Mouse (Mus musculus): ENCODE results near the gene Nploc4.
"Not testable (repeated sequence)": the region's sequence is repeated elsewhere in the genome, so short reads cannot be mapped to it uniquely, and the experiment has no call there.

Gene Nploc4

GRCm38 (mm10) chr11:120355277-120356039, 82.0 kb downstream of the Nploc4 start:
- ATAC-seq (ENCODE audit: insufficient number of reproducible peaks, low FRiP score, low TSS enrichment): no peak

DNA sequence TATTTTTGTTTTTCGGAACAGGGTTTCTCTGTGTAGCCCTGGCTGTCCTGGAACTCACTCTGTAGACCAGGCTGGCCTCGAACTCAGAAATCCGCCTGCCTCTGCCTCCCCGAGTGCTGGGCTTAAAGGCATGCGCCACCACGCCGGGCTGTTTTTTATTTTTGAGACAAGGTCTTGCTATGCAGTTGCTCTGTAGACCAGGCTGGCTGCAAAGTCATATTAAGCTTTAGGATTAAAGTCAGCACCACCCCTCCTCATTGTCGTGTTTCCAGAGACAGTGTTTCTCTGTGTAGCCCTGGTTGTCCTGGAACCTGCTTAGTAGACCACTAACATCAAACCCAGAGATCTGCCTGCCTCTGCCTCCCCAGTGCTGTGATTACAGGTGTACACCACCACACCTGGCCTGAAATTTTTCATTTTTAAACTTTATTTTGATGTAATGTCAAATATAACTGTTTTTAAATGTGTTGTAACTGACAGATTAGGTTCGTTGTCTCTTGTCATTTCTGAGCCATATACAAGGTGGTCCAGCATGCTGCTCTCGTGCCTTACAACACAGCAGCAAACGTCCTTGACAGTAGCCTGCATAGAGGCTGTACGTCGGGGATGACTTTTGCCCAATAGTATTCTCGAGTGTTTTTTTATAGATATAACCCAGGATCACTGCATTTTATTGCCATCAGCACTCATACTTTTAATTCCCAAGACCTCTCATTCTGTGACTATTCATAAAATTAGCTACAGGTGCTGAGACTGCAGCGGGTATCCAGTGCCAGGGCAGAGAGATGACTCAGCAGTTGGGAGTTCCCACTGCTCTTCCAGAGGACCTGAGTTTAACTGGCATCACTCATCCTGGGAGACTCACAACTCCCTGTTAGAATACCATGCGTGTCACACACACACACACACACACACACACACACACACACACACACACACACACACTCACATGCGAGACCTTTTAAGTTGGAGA, 82.9 kb downstream of the Nploc4 start:
- no peak for ATAC-seq (ENCODE audit: insufficient number of reproducible peaks, low FRiP score, low TSS enrichment)

DNA sequence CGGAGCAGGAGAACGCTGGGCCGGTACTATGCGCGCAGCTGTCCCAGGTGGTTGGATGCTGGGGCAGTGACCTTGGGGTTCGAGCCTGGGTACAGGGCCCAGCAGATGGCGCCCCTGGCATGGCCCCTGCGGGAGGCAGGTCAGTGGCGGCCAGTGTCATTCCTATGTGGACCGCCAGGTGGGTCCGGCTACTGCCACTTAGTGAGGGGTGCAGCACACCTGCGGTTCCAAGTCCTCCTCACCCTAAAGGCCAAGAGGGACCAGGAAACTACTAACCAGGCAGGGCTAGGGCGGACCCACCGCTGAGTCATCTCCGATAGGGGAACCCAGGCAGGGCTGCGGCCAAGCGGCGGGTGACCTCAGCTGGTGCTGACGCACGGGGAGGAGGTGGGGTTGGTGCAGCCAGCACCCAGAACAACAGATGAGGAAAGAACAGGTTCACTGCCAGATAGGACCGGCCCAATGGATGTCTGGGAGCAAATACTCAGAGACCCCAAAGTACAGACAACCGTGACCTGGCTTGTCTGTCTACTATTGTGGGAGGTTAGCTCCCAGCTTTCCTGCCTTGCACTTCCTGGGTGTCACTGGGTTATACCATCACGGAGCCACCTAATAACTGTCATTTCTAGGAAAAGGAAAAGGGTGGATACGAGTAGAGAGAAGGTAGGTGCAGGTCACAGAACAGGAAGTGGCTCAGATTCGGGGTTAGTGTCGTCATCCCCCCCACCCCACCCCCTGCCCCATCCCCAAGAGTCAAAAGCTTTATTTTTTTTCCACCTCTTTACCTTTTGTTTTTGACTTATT, 83.8 kb downstream of the Nploc4 start:
- ATAC-seq (ENCODE audit: insufficient number of reproducible peaks, low FRiP score, low TSS enrichment): no peak

- no peak for ATAC-seq (ENCODE audit: insufficient number of reproducible peaks, low FRiP score, low TSS enrichment)
Observed at GRCm38 (mm10) chr11:120352571-120353290, 84.8 kb downstream of the Nploc4 start.

- ATAC-seq (ENCODE audit: insufficient number of reproducible peaks, low FRiP score, low TSS enrichment): not testable (repeated sequence)
Observed at GRCm38 (mm10) chr11:120352093-120352350, 85.5 kb downstream of the Nploc4 start.

DNA sequence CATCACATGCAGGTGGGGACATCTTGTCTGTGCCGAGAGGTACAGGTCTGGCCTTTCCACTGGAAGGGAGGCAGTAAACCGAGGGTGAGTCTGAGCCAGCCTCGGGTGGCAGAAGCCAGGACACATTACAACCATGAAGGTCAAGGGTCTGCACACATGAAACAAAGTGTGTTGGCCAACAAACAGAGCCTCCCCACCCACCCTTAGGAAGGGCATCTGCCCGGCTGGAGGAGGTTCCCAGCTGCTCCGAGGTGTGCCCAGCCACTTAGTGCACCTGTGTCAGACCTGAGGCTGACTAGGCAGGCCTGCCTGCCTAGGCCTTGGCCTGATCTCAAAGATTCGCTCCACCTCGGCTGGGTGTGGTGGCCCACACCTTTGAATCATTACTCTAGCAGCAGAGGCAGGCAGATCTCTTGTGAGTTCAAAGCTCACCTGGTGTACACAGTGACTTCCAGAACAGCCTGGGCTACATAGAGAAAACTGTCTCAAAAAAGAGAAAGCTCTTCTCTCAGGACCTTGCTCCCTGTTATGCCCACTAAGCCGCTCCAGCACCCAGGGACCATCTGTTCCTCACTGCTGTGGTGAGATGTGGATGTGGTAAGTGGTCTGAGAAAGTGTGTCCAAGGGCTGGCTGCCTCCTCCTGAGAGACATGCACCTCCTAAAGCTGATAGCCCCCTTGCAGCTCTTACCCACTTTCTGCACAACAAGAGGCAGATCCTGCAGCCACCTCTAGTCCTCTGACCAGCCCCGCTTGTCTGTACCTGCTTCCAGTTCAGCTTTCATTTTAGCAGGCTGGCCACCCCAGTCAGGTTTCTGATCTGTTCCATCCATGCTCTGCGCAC, 86.0 kb downstream of the Nploc4 start:
- no peak for ATAC-seq (ENCODE audit: insufficient number of reproducible peaks, low FRiP score, low TSS enrichment)

DNA sequence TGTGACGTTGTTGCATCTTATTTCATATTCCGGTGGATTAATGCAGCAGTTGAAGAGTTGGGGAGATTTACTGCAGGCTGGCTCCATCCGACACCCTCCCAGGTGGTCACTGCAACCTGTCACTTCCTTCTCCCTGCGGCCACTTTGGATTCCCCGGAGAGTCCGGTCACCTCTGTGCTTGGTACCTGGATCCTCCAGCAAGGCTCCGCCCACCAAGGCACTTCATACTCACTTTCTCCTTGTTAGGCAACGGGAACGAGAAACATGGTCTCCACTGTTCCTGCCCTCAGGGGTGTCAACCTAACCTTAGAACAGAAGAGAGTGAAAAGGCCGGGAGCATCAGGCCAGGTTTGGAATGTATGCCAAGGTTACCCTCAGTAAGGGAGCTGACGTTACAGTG, 86.8 kb downstream of the Nploc4 start:
- ATAC-seq (ENCODE audit: insufficient number of reproducible peaks, low FRiP score, low TSS enrichment): no peak

GRCm38 (mm10) chr11:120349986-120350702, 87.4 kb downstream of the Nploc4 start:
- ATAC-seq (ENCODE audit: insufficient number of reproducible peaks, low FRiP score, low TSS enrichment): peak; percentile 49

- no peak for ATAC-seq (ENCODE audit: insufficient number of reproducible peaks, low FRiP score, low TSS enrichment)
Observed at GRCm38 (mm10) chr11:120349371-120349985, 88.0 kb downstream of the Nploc4 start.

DNA sequence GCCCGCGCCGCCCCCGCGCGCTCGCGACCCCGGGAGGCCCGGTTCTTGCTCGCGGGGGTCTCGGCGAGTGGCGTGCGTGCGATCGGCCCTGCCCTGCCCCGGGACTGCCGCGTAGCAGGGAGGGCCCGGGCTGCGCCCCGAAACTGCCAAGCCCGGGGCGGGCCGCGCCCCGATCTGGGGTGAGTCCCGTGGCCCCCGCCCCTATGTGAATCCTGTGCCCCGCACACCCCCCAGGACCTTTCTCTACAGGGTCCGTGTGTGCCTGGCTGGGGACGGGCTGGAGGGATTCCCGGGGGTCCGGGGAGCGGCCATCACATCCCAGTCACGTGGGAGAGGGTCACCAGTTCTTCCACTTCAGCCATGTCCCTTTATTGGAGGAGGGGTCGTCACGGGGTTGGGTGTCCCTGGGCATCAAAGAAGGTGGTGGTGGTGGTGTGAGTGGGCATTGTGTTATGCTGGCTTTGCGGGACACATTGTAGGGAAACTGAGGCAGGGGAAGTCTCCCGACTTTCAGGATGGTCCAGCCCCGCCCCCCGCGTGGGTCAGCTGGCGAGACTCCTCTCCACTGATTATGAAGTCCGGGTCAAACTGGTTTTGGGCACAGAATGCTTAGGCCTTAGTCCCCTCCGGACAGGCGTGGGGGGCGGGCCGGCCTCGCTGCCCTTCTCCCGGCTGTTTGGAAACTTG, 88.7 kb downstream of the Nploc4 start:
- no peak for ATAC-seq (ENCODE audit: insufficient number of reproducible peaks, low FRiP score, low TSS enrichment)

DNA sequence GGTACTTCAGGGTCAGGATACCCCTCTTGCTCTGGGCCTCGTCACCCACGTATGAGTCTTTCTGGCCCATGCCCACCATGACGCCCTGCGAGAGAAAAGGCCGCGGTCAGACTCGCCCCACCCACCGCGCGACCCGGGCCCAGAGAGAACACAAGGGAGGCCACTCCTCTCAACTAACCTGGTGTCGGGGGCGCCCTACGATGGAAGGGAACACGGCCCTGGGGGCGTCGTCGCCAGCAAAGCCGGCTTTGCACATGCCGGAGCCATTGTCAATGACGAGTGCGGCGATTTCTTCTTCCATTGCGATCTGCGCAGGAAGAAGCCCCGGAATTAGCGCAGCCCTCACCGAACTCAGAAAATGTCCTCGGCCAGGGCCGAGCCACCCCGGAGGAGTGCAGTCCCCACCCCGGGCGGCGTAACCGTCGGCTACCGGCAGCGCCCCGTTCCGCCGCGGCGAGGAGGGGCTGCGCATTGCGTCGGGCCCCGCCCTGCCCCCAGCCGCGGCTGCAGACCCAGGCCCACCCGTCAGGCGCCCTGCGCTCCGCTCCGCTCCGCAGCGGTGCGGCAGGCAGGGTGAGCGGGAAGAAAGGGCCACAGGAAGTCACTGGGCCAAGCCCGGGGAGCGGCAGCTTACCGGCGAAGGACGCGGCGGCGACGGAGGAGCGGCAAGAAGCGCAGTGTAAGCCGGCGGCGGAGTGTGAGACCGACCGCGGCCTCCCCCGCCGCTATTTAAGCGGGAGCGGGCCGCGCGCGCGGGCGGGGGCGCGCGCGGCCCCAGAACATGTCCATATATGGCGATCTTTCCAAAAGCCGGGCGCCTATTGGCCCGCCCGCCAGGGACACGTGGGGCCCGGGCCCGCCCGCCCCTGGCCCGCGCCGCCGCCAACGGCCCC, 89.5 kb downstream of the Nploc4 start, which contains the start of gene Actg1:
Gene Actg1 (minus strand): TSS at position 752 of the 893 bp plus-strand sequence.
- ATAC-seq (ENCODE audit: insufficient number of reproducible peaks, low FRiP score, low TSS enrichment): peak; percentile 67

- no peak for ATAC-seq (ENCODE audit: insufficient number of reproducible peaks, low FRiP score, low TSS enrichment)
Observed at GRCm38 (mm10) chr11:120347301-120347700, 90.2 kb downstream of the Nploc4 start.

- not testable (repeated sequence) for ATAC-seq (ENCODE audit: insufficient number of reproducible peaks, low FRiP score, low TSS enrichment)
Observed at GRCm38 (mm10) chr11:120346383-120347034, 91.0 kb downstream of the Nploc4 start.

DNA sequence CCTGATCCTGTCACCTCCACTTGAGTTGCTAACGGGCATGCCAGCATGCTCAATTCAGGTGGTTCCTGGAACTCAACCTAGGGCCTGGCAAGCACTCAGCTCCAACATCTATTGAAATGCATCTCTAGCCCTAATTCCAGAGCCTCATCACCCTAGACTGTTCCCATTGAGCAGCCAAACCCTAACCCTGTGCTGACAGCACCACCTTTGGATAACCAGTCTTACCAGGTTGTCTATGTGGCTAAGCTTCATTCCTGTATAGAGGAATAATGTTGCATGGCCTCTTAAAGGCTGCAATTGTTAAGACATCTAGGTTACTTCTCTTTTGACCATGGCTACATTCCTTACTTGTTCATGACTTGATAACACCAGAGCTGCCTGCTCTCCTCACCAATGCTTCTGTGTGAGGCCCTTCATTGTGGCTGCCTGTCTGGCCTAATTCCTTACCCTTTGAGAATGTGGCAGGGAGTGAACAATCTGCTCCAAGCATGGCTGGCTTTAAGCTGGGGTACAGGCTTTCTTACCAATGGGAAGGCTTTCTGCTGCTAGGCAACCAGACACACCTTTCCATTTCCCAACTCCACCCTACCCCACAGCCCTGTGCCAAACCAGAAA, 92.3 kb downstream of the Nploc4 start:
- no peak for ATAC-seq (ENCODE audit: insufficient number of reproducible peaks, low FRiP score, low TSS enrichment)

DNA sequence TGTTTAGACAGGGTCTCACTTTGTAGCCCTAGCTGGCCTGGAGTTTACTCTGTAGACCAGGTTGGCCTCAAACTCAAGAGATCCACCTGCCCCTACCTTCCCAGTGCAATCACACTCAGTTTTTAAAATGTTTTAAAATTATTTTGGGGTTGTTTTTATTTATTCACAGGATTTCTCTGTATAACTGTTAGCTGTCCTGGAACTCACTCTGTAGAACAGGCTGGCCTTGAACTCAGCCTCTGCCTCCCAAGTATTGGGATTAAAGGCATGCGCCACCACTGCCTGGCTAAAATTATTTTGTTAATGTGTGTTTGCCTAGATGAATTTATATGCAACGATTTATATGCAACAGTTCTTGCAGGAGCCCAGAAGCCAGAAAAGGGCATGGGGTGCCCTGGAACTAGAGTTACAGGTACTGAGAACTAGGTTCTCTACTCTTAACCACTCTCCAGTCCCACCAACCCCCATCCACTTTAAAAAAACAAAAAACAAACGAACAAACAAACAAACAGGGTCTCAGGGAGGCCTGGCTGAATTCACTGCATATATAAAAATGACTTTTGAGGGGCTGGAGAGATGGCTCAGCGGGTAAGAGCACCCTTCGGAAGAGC, 93.1 kb downstream of the Nploc4 start:
- ATAC-seq (ENCODE audit: insufficient number of reproducible peaks, low FRiP score, low TSS enrichment): no peak

All from cerebellum, adult (tissue).